Mouse (Mus musculus): ENCODE results near the gene Thbs1.

DNA sequence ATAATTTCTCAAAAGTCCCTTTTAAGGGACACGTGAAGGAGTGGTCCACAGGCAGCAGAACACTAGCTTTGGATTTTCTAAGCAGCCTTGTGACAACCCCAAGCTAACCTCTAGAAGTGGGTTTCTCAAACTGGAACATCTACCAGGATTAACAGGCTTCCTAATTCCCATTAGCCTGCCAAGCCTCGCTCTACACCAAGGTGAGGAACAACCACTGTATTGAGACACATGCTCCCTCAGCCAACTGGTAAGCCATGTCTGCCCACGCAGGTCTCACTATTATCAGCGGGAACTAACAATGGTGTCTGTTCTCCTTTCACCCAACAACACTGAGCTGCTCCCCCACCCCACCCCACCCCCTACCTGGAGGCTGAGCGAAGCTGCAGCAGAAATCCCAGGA is 30.1 kb upstream of the Thbs1 start:
- no peak for TF ChIP-seq GATA1 (IDR thresholded peaks at IDR 0.05; ENCODE audit: low read length)
- TF ChIP-seq TAL1 (IDR thresholded peaks at IDR 0.05; ENCODE audit: low read length), result no peak

Measured in erythroblast, embryonic 14.5 days (primary cell).